Mouse (Mus musculus) heart, embryonic 12.5 days (tissue): ENCODE measurements around the gene Hspg2. TPM values are rescaled to one million over a fixed set of nuclear protein-coding genes. Genes with fewer than 3 reads are reported as not detected.

Source experiments
- ATAC-seq: fragments of 200-750 bp; cut with Nextera tagmentation; 2 replicates; pipeline ENCODE4 v1.8.0; 2017; ENCODE audit warnings: moderate TSS enrichment, moderate library complexity; ENCODE audit not compliant: insufficient number of reproducible peaks, low FRiP score
- H3K27ac ChIP-seq: fragments of 300-500 bp; sonication (generic); 2 replicates; pipeline ENCODE4 v1.5.1; 2016; ENCODE audit warnings: mild to moderate bottlenecking, moderate library complexity; ENCODE audit not compliant: poor library complexity, severe bottlenecking
- H3K27me3 ChIP-seq: fragments of 300-500 bp; sonication (generic); replicated peaks from 2 replicates; pipeline ENCODE4 v1.6.1; 2016; ENCODE audit warnings: mild to moderate bottlenecking, moderate library complexity
- H3K36me3 ChIP-seq: fragments of 300-500 bp; sonication (generic); 2 replicates; pipeline ENCODE4 v1.6.1; 2016; ENCODE audit warnings: mild to moderate bottlenecking, moderate library complexity
- H3K4me1 ChIP-seq: fragments of 300-500 bp; sonication (generic); replicated peaks from 2 replicates; pipeline ENCODE4 v1.6.1; 2016; ENCODE audit warnings: mild to moderate bottlenecking
- H3K4me2 ChIP-seq: fragments of 300-500 bp; sonication (generic); 2 replicates; pipeline ENCODE4 v1.6.1; 2016; ENCODE audit warnings: mild to moderate bottlenecking, moderate library complexity
- H3K4me3 ChIP-seq: fragments of 300-500 bp; sonication (generic); 2 replicates; pipeline ENCODE4 v1.5.1; 2016; ENCODE audit warnings: mild to moderate bottlenecking
- H3K9ac ChIP-seq: fragments of 300-500 bp; sonication (generic); 2 replicates; pipeline ENCODE4 v1.6.1; 2016; ENCODE audit warnings: mild to moderate bottlenecking, moderate library complexity
- H3K9me3 ChIP-seq: fragments of 300-500 bp; sonication (generic); replicated peaks from 2 replicates; pipeline ENCODE4 v1.6.1; 2016; ENCODE audit warnings: mild to moderate bottlenecking, moderate library complexity
- WGBS: fragments of 180-500 bp; shearing (Covaris S2); methylation state at CpG from one replicate; pipeline ENCODE4 v1.1.7; 2016; 5-methylcytosine and 5-hydroxymethylcytosine counted together
- polyA plus RNA-seq: library from polyadenylated mRNA; unstranded; fragments of >200 nt; fragmentation: Nextera tagmentation; extraction: Ambion mirVana; gene quantifications from 2 replicates; pipeline ENCODE4 v1.2.1, GENCODE M21; 2016

Gene Hspg2
- polyA plus RNA-seq, 1 experiment from 2014 or later: 51.8 TPM

DNA sequence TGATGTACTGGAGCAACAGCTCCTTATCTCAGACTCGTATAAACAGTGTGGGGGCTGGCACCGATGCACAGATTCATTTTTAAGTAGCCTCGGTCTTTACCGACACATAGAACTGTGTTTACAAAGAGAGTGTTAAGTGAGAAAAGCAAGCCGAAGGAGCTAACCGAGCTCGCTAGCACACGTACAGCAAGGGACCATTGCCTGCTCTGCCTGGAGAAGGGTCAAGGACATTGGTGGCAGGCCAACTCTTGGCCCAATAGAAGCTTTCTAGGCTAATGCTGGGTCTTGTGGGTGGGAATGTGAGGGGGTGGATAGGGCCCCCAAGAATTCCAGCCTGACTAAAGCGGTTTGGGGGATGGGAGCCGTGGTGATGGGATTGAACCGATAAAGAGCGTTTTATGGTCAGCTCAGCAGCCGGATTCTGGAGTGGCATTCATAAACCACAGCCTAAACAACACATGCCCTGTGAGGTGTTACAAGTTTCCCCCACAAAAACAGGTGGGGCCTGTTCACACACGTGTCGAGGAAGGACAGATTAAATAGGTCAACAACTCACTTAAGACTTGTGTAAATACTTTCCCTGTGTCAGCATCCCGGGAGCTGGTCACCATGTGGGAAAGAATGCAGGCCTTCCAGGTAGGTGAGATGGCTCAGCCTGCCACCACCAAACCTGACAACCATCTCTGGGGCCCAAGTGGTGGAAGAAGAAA is 6.4 kb upstream of the Hspg2 start:
- no peaks in the 10 kb centered on the region for H3K27me3 ChIP-seq
- peaks cover 56% of the 10 kb centered on the region for H3K4me1 ChIP-seq
- 0 out of 2 replicates have a peak overlapping the region, but pooled peaks have one; percentile 9 for H3K27ac ChIP-seq
- no peaks in the 10 kb centered on the region for H3K36me3 ChIP-seq
- H3K4me3 ChIP-seq: no peak overlapping the region
- H3K9me3 ChIP-seq: no peaks in the 10 kb centered on the region
- H3K9ac ChIP-seq: no peak overlapping the region
- 60% methylated on average over 16 of the region's 16 CpGs for WGBS
- H3K4me2 ChIP-seq: no peak overlapping the region
- no peak for ATAC-seq

DNA sequence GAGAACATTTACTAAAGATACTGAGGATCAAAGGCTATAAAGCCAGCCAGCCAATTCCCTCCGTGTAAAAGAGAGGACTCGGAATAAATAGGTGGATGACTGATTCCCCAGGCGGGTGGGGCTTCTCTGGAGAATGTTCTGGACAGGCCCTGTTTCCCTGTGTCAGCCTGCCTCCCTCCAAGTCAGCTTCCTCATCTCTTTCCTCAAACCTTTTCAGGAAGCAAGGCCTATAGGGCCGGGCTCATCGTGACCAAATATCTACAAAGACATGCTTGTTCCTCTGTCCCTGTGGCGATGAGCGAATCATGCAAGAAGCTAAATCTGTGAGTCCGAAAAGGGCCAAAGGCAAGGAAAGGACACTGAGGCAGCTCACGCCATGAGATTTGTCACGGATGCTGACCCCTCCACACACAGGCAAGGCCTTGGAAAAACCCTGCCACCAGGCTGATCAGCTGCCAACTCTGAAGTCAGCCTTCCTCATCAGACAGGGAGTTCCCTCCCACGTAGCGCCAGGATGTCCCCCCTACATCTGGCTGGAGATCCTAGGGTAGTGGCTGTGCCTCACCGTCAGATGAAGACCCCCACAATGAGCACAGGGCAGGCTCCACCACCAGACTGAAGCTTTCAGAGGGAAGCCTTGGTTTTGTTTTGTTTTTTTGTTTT is 3.3 kb upstream of the Hspg2 start:
- H3K9me3 ChIP-seq: no peaks in the 10 kb centered on the region
- peaks cover 63% of the 10 kb centered on the region for H3K4me1 ChIP-seq
- H3K36me3 ChIP-seq: no peaks in the 10 kb centered on the region; the same call in 1 of the 2 replicates
- no peak overlapping the region for H3K4me3 ChIP-seq
- H3K4me2 ChIP-seq: no peak overlapping the region
- no peaks in the 10 kb centered on the region for H3K27me3 ChIP-seq
- 59% methylated on average over 13 of the region's 13 CpGs for WGBS
- H3K27ac ChIP-seq: peak overlapping the region; percentile 69
- H3K9ac ChIP-seq: no peak overlapping the region
- ATAC-seq: no peak

DNA sequence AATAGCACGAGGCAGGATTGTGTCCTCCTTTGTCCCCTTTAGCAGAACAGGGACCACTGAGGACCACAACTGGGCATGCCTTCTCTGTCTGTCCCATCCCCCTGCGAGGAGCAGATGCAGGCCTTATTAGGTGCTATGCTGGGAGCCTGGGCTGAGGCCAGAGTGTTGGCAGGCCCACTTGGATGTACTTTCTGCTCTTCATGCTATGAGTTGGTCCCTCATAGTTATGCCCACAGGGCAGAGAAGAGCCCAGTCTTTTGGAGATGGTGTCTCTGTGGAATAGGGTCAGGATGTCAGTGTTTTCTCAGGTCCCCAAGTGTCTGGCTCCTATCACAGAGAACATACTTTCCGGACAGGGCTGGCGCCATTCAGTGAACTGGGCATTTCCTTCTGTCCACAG is 1.6 kb upstream of the Hspg2 start:
- Histone ChIP-seq H3K4me3 (no peak overlapping the region), H3K36me3 (no peaks in the 10 kb centered on the region; the same call in 1 of the 2 replicates), H3K4me1 (peaks cover 66% of the 10 kb centered on the region), H3K27me3 (no peaks in the 10 kb centered on the region), H3K9me3 (no peaks in the 10 kb centered on the region), H3K4me2 (no peak overlapping the region), H3K9ac (no peak overlapping the region), H3K27ac (peak overlapping the region; percentile 90)
- ATAC-seq: peak; percentile 33
- WGBS: 46% methylated on average over 4 of the region's 4 CpGs

DNA sequence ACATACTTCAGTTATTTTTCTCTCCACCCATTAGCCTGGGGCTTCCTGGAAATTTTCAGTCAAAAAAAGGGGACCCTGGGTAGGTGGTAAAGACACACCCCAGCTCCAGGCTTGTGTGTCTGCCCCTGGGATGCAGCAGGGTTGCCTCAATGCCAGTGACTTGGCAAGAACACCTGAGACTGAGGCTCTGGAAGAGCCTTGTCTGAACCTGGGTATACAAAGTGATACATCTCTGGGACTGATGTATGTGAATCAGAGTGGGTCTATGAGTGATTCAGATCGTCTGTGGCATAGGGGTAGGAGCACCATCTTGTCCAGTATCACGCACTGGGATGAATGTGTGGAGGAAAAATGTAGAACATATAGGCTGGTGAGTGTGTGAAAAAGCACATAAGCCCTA is 1.0 kb upstream of the Hspg2 start:
- 0 out of 2 replicates have a peak overlapping the region, but pooled peaks have one; percentile 66 for H3K9ac ChIP-seq
- 76% methylated on average over 2 of the region's 2 CpGs for WGBS
- H3K4me3 ChIP-seq: no peak overlapping the region
- peak overlapping the region; percentile 90 for H3K27ac ChIP-seq
- H3K9me3 ChIP-seq: no peaks in the 10 kb centered on the region
- ATAC-seq: peak; percentile 0; the same call in 1 of the 2 replicates
- no peak overlapping the region; the same call in 1 of the 2 replicates for H3K4me2 ChIP-seq
- peaks cover 63% of the 10 kb centered on the region for H3K4me1 ChIP-seq
- no peaks in the 10 kb centered on the region for H3K27me3 ChIP-seq
- H3K36me3 ChIP-seq: no peaks in the 10 kb centered on the region; the same call in 1 of the 2 replicates

DNA sequence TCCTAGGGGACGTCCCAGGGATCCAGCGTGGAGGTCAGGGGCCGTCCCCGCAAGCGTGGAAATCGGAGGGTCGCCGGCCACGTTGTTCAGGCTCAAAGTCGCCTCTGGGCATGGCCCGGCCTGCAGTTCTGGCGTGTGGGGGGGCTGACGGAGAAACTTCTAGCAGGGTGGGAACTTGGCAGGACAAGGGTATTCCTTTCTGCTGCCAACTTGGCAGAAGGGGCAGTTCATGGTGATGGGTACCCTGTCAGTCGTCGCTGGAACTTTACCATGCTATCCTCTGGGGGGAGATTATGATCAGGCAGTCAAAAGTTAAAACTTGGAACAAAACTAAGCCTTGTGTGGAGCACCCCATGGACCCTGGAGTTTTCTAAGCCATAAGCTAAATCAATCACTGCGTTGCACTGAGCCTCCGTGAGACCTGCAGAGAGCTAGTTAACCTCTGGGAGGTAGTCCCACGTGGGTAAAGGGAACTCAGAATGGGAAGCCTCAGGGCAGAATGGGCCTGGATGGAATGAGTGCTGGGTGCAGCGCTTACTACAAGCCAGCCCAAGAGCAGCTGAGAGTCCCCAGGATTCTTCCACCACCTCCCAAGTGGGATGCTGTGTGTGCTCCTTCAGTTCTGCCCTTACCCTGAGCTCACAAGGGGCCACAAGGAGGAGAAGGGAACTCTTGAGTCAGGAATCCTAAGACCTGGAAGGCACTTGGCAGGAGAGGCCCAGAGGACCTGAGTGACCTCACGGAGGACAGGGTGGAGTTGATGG is 694 bp downstream of the Hspg2 start:
- no peaks in the 10 kb centered on the region for H3K27me3 ChIP-seq
- H3K4me2 ChIP-seq: peak overlapping the region; percentile 95
- peak overlapping the region; percentile 93 for H3K27ac ChIP-seq
- 0 out of 2 replicates have a peak, but pooled peaks have one; percentile 0 for ATAC-seq
- peaks cover 77% of the 10 kb centered on the region for H3K4me1 ChIP-seq
- peak overlapping the region; percentile 99 for H3K9ac ChIP-seq
- peak overlapping the region; percentile 88 for H3K4me3 ChIP-seq
- no peaks in the 10 kb centered on the region for H3K9me3 ChIP-seq
- H3K36me3 ChIP-seq: peaks cover 5% of the 10 kb centered on the region
- WGBS: 2% methylated on average over 20 of the region's 20 CpGs

DNA sequence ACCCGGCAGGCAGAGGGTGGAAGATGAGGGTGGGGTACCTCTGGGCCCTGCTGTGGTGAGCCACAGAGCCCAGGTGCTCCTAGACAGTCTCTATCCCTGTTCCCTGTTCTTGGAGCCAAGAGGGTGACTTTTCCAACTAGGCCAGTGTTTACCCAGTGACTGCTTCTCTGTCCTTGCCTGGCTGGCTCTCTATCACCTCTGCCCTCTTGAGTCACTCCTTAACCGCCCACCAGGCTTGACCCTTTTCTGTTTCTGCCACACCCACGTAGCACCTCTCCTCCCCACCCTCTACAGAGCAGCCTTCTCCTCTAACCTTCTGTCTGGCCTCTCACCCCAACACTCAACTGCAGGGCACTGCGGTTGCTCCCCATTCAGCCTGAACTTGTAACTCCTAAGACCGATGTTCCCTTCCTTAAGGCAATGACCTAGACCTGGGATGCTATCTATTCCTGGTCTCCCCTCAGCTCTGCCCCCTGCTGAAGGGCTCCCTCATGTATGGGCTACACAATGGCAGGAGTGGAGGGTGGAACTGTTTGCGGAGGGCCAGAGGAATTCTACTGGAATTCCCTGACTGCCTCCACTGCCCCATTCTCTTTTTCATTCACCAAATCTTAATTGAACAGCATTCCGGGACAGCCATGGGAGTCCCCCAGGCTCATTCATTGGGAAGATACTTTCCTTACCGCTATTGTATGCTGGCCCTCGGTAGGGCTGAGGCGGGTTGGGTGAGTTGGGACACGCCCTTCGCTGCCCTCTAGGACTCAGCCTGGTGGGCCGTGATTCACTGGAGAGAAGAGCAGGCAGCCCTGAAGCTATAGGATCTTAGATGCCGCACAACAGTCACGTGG is 1.5 kb downstream of the Hspg2 start:
- H3K4me3 ChIP-seq: peak overlapping the region; percentile 88
- 21% methylated on average over 15 of the region's 15 CpGs for WGBS
- H3K9me3 ChIP-seq: no peaks in the 10 kb centered on the region
- ATAC-seq: no peak
- H3K4me1 ChIP-seq: peaks cover 77% of the 10 kb centered on the region
- H3K4me2 ChIP-seq: peak overlapping the region; percentile 95
- peak overlapping the region; percentile 93 for H3K27ac ChIP-seq
- H3K27me3 ChIP-seq: no peaks in the 10 kb centered on the region
- peaks cover 8% of the 10 kb centered on the region for H3K36me3 ChIP-seq
- peak overlapping the region; percentile 99 for H3K9ac ChIP-seq

DNA sequence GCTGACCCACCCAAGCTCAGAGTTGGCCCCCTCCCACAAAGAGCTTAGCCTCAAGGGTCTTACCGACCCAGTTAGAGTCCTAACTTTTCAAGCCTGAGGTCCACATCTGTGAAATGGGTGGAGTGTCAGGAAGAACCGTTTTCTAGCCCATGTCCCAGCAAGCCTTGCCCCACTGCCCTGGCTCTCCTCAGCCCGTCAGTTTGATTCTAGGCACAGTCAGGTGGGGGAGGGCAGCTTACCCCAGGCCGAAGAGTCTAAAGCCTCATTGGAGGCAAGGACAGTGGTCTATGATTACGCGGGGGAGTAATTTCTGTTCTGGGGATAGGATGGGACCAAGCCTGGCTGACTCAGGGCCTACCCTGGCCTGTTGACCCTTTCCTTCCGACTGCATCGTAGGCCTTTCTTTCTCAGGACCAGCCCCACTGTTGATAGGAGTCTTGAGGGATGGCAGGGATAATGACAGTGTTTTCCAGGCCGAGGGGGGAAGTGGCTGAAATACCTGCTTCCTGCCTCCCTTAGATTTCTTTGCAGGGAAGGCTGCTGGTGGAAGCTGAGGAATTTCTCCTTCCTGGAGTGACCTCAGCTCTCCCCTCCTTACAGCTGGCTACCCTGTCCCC is 2.2 kb downstream of the Hspg2 start:
- WGBS: 24% methylated on average over 9 of the region's 9 CpGs
- no peaks in the 10 kb centered on the region for H3K27me3 ChIP-seq
- H3K4me3 ChIP-seq: peak overlapping the region; percentile 88
- peaks cover 79% of the 10 kb centered on the region for H3K4me1 ChIP-seq
- no peaks in the 10 kb centered on the region for H3K9me3 ChIP-seq
- peak overlapping the region; percentile 99 for H3K9ac ChIP-seq
- H3K36me3 ChIP-seq: peaks cover 10% of the 10 kb centered on the region
- H3K27ac ChIP-seq: peak overlapping the region; percentile 93
- ATAC-seq: no peak
- H3K4me2 ChIP-seq: peak overlapping the region; percentile 95

DNA sequence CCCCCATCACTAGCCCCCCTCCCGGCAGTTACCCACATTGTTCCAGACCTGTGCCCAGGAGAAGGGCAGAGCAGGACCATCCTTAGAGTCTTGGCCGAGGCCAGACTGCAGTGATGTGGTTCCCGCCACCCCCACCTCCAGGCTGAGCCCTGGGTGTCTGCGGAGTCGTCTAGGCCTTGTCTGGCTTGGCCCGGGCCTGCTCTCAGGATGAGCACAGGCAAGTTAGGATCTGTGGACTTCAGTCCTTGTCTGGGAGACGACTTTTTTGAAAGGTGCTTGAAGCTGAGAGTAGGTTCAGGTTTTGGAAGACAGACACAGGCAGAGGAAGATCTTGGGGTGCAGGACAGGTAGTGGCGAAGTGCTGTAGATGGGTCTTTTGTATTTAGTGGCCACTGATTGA is 2.8 kb downstream of the Hspg2 start:
- no peaks in the 10 kb centered on the region for H3K27me3 ChIP-seq
- H3K36me3 ChIP-seq: peaks cover 10% of the 10 kb centered on the region
- peak overlapping the region; percentile 88 for H3K4me3 ChIP-seq
- peaks cover 83% of the 10 kb centered on the region for H3K4me1 ChIP-seq
- WGBS: 35% methylated on average over 8 of the region's 8 CpGs
- no peak for ATAC-seq
- peak overlapping the region; percentile 99 for H3K9ac ChIP-seq
- H3K9me3 ChIP-seq: no peaks in the 10 kb centered on the region
- H3K4me2 ChIP-seq: peak overlapping the region; percentile 95
- peak overlapping the region; percentile 93 for H3K27ac ChIP-seq

DNA sequence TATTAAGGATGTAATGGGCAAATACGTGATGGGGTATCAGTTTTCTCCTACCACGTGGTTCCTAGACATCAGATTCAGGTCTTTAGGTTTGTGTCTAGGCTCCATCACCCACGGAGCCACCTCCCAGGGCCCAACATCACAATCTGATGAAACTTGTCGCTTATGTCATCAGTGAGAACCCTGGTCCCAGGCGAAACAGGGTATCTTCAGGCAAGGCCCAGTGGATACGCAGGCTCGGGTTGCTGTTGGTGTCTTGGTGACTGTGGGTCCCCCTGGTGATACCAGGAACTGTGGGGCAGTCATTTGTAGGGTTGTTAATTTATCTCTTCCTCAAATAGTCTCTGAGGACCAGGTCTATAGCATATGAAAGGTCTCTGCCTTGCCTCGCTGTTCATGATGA is 4.7 kb downstream of the Hspg2 start:
- H3K9me3 ChIP-seq: no peaks in the 10 kb centered on the region
- peak overlapping the region; percentile 64 for H3K9ac ChIP-seq
- ATAC-seq: no peak
- H3K4me2 ChIP-seq: peak overlapping the region; percentile 63
- peak overlapping the region; percentile 92 for H3K27ac ChIP-seq
- H3K27me3 ChIP-seq: no peaks in the 10 kb centered on the region
- peaks cover 10% of the 10 kb centered on the region for H3K36me3 ChIP-seq
- 60% methylated on average over 8 of the region's 8 CpGs for WGBS
- peak overlapping the region; percentile 10; the same call in 1 of the 2 replicates for H3K4me3 ChIP-seq
- H3K4me1 ChIP-seq: peaks cover 85% of the 10 kb centered on the region
